Mouse (Mus musculus): Measurements from ENCODE around the gene Fezf2.

Gene Fezf2

GRCm38 (mm10) chr14:12348089-12348488, at the start of gene Fezf2:
TSS of gene Fezf2 (minus strand) at chr14:12348189.
- no peak for DNase-seq

- DNase-seq = no peak
Observed at GRCm38 (mm10) chr14:12397561-12397960, 49.6 kb upstream of the Fezf2 start.

- no peak for DNase-seq
Observed at GRCm38 (mm10) chr14:12394318-12394717, 46.3 kb upstream of the Fezf2 start.

- DNase-seq = no peak
Observed at GRCm38 (mm10) chr14:12393271-12393861, 45.4 kb upstream of the Fezf2 start.

- no peak for DNase-seq
Observed at GRCm38 (mm10) chr14:12391167-12391566, 43.2 kb upstream of the Fezf2 start.

- DNase-seq = no peak
Observed at GRCm38 (mm10) chr14:12388806-12389436, 40.9 kb upstream of the Fezf2 start.

- no peak for DNase-seq
Observed at GRCm38 (mm10) chr14:12388192-12388795, 40.3 kb upstream of the Fezf2 start.

- DNase-seq = no peak
Observed at GRCm38 (mm10) chr14:12387176-12387575, 39.2 kb upstream of the Fezf2 start.

- no peak for DNase-seq
Observed at GRCm38 (mm10) chr14:12377883-12378282, 29.9 kb upstream of the Fezf2 start.

GRCm38 (mm10) chr14:12377289-12377688, 29.3 kb upstream of the Fezf2 start:
- no peak for DNase-seq

GRCm38 (mm10) chr14:12375451-12375850, 27.5 kb upstream of the Fezf2 start:
- DNase-seq = no peak

- no peak for DNase-seq
Observed at GRCm38 (mm10) chr14:12350271-12350916, 2.4 kb upstream of the Fezf2 start.

GRCm38 (mm10) chr14:12349334-12350090, 1.5 kb upstream of the Fezf2 start:
- no peak for DNase-seq

- DNase-seq = no peak
Observed at GRCm38 (mm10) chr14:12346865-12347600, 956 bp downstream of the Fezf2 start.

- no peak for DNase-seq
Observed at GRCm38 (mm10) chr14:12346011-12346864, 1.8 kb downstream of the Fezf2 start.

- DNase-seq = no peak
Observed at GRCm38 (mm10) chr14:12345241-12345921, 2.6 kb downstream of the Fezf2 start.

- DNase-seq = no peak
Observed at GRCm38 (mm10) chr14:12344746-12345240, 3.2 kb downstream of the Fezf2 start.

- no peak for DNase-seq
Observed at GRCm38 (mm10) chr14:12344061-12344745, 3.8 kb downstream of the Fezf2 start.

GRCm38 (mm10) chr14:12343451-12343941, 4.5 kb downstream of the Fezf2 start:
- DNase-seq = no peak

All from kidney, postnatal 10 days (tissue).